ENCODE assay signal across 11 mouse cellular contexts in genomic region chr8:9482565-9482964, GRCm38 (mm10).
"Had no signal": no experiment of that assay in that cellular context is flagged by ENCODE, and none has a peak within 500 bp of the region (broad histone marks: within the 10 kb centered on the region; RNA-seq: fewer than 3 reads in every experiment).

No protein-coding gene starts in this region.

- H3K4me2 ChIP-seq: kidney, embryonic 15.5 days; limb, embryonic 13.5 days had no signal

- H3K4me3 ChIP-seq: kidney, embryonic 15.5 days; limb, embryonic 13.5 days had no signal

- DNase-seq: kidney, postnatal 14 days; left cerebral cortex, postnatal 4 days; lung, adult 18-20 months; retina, postnatal 1 day; right cerebral cortex, postnatal 4 days; spleen, adult 18-20 months; thymus, adult 18-20 months; thymus, postnatal 14 days had no signal

- H3K9ac ChIP-seq: kidney, embryonic 15.5 days; limb, embryonic 13.5 days; liver, embryonic 14.5 days had no signal

- H3K36me3 ChIP-seq: kidney, embryonic 15.5 days; limb, embryonic 13.5 days had no signal

- H3K4me1 ChIP-seq: kidney, embryonic 15.5 days; limb, embryonic 13.5 days had no signal

- H3K9me3 ChIP-seq: kidney, embryonic 15.5 days; limb, embryonic 13.5 days had no signal

- H3K27me3 ChIP-seq: kidney, embryonic 15.5 days had no signal

- H3K27ac ChIP-seq: kidney, embryonic 15.5 days; limb, embryonic 13.5 days; liver, embryonic 14.5 days had no signal
